Mouse (Mus musculus) liver, embryonic 15.5 days (tissue): ENCODE measurements around the gene Srp54b. TPM values are rescaled to one million over a fixed set of nuclear protein-coding genes. Genes with fewer than 3 reads are reported as not detected.
"Not testable (repeated sequence)": the region's sequence is repeated elsewhere in the genome, so short reads cannot be mapped to it uniquely, and the experiment has no call there.

Experiments used
- ATAC-seq: fragments of 200-750 bp; cut with Nextera tagmentation; 2 replicates; pipeline ENCODE4 v1.8.0; 2017; ENCODE audit warnings: moderate number of reproducible peaks, mild to moderate bottlenecking, moderate library complexity; ENCODE audit not compliant: insufficient read depth
- H3K27ac ChIP-seq: fragments of 300-500 bp; sonication (generic); replicated peaks from 2 replicates; pipeline ENCODE4 v1.5.1; 2015; ENCODE audit warnings: mild to moderate bottlenecking, inconsistent platforms
- H3K27me3 ChIP-seq: fragments of 300-500 bp; sonication (generic); 2 replicates; pipeline ENCODE4 v1.6.1; 2015; ENCODE audit warnings: mild to moderate bottlenecking, inconsistent platforms
- H3K36me3 ChIP-seq: fragments of 300-500 bp; sonication (generic); replicated peaks from 2 replicates; pipeline ENCODE4 v1.6.1; 2015; ENCODE audit warnings: moderate library complexity, mild to moderate bottlenecking, inconsistent platforms
- H3K4me1 ChIP-seq: fragments of 300-500 bp; sonication (generic); replicated peaks from 2 replicates; pipeline ENCODE4 v1.6.1; 2015; ENCODE audit warnings: inconsistent platforms
- H3K4me2 ChIP-seq: fragments of 300-500 bp; sonication (generic); 2 replicates; pipeline ENCODE4 v1.6.1; 2015; ENCODE audit warnings: moderate library complexity, mild to moderate bottlenecking, inconsistent platforms
- H3K4me3 ChIP-seq: fragments of 300-500 bp; sonication (generic); replicated peaks from 2 replicates; pipeline ENCODE4 v1.5.1; 2015; ENCODE audit warnings: mild to moderate bottlenecking, inconsistent platforms
- H3K9ac ChIP-seq: fragments of 300-500 bp; sonication (generic); 2 replicates; pipeline ENCODE4 v1.6.1; 2015; ENCODE audit warnings: moderate library complexity, mild to moderate bottlenecking, inconsistent platforms
- H3K9me3 ChIP-seq: fragments of 300-500 bp; sonication (generic); replicated peaks from 2 replicates; pipeline ENCODE4 v1.6.1; 2016; ENCODE audit warnings: inconsistent platforms
- WGBS: fragments of 180-500 bp; shearing (Covaris S2); methylation state at CpG from one replicate; pipeline ENCODE4 v1.1.7; 2015; ENCODE audit warnings: mixed read lengths; ENCODE audit not compliant: insufficient replicate concordance; 5-methylcytosine and 5-hydroxymethylcytosine counted together
- polyA plus RNA-seq: library from polyadenylated mRNA; unstranded; fragments of >200 nt; fragmentation: Nextera tagmentation; extraction: Ambion mirVana; gene quantifications from 2 replicates; pipeline ENCODE4 v1.2.1, GENCODE M21; 2015

The Srp54b gene
- polyA plus RNA-seq, 1 experiment from 2014 or later = 25.2 TPM

DNA sequence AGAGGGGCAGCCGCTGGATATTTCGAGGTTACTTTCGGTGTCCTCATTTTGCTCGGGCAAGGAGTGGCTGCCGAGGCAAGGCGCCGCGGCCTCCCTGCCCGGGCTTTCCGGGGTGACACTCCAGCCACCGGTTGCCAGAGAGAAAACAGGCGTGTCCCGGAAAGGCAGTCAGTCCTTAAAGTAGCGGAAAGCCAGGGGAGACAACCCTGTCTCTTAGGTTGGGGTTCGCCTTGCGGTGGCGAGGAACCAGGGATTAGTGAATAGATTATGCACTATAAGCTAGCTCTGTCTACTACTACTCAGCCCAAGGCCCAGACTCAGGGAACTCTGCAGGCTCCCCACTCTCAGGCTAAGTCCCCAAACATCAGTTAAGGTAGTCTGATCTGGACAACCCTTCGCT is 44.9 kb downstream of the Srp54b start:
- WGBS = no CpG with 5 or more reads among the region's 18 CpGs
- not testable (repeated sequence) for H3K27me3 ChIP-seq, H3K9me3 ChIP-seq, H3K36me3 ChIP-seq, H3K4me1 ChIP-seq, H3K4me3 ChIP-seq, H3K4me2 ChIP-seq, H3K27ac ChIP-seq, H3K9ac ChIP-seq
- peak; percentile 79 for ATAC-seq

DNA sequence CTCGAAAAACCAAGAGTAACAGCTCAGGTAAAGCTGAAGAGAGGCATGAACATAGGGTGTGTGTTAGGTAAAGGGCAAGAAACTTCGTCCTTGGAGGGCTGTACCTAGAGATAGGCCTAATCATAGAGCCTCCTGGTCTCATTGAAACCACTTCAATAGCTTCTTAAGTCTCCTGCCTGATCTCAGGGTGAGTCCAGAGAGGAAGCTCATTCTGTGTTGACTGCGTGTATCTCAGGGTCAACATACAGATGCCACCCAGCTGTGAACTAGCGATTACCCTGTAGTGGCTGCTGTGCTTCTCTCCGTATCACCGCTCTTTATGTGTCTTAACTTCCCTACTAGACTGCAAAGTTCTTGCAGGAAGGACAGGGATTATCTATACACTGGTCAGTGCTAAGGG is 58.0 kb downstream of the Srp54b start:
- H3K36me3 ChIP-seq, H3K4me1 ChIP-seq, H3K4me2 ChIP-seq, H3K9me3 ChIP-seq, H3K27ac ChIP-seq, H3K9ac ChIP-seq, ATAC-seq, H3K27me3 ChIP-seq, H3K4me3 ChIP-seq: not testable (repeated sequence)
- no CpG with 5 or more reads among the region's 6 CpGs for WGBS

DNA sequence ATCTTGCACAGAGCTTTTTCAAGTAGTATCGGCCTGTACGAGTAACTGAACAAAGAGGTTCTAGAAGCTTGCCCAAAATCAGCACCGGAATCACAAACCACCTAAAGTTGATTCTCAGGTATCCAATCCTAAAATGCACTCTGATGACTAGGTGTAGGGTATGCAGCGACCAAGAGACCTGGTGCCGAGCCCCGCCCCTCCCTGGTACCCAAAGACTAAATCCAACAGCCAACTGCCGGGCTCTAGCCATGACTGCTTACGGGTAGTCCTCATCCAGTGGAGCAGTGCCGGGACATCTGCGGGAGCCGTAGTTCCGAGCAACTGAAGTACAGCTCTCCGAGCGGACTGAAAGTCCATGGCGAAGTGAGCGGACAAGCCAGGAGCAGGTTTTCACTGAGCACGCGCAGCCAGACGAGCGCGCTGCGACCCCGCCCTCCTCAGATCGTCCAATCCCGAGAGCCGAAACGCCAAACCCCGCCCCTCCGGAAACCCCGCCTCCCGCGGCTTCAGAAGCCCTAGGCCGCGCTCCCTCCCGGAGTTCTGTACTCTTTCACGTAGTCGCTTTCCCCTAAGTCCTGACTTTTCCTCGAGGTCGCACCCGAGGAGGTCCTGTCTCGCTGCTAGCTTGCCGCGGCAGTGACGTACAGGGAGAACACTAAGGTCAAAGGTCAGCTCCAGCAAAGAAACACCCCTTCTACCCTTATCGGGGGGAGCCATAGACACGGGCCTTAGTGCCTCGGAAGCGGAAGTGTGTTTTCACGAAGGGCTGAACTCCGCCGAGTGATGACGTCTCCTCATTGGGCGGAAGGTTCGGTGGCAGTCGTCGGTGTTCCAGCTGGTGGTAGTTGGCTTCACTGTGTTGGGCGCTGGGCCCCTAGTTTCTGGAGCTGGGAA is 75.0 kb downstream of the Srp54b start, which contains the start of gene Srp54c:
Gene Srp54c, plus strand, starts transcription at position 543 of the 894 bp plus-strand sequence.
- ATAC-seq = peak; percentile 97
- H3K9ac ChIP-seq = 0 out of 2 replicates have a peak within 1 kb of the TSS, but pooled peaks have one; percentile 40
- 0 out of 2 replicates have a peak within 1 kb of the TSS, but pooled peaks have one; percentile 74 for H3K27ac ChIP-seq
- H3K4me3 ChIP-seq = peak within 1 kb of the TSS; percentile 55
- WGBS = no CpG with 5 or more reads among the region's 57 CpGs
- H3K36me3 ChIP-seq, H3K4me1 ChIP-seq, H3K9me3 ChIP-seq, H3K27me3 ChIP-seq: not testable (repeated sequence)
- peak within 1 kb of the TSS; percentile 45 for H3K4me2 ChIP-seq

DNA sequence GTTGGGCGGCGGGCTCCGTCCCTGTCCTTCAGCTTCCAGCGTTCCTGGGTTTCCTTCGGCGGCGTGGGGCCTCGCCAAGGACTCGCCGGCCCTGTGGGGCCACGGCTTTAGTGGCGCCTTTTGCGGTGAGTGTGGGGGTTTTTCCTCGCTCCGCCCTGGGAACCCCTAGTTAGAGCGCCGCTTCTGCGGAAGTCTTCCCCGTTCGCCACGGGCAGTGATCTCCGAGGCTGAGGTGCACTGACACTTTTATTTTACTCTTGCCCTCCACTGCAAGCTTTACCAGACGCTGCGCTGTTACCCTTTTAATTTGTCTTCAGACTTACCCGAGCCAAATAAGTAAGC is 75.6 kb downstream of the Srp54b start:
- not testable (repeated sequence) for H3K27me3 ChIP-seq, H3K36me3 ChIP-seq, H3K4me1 ChIP-seq, H3K9me3 ChIP-seq
- H3K4me2 ChIP-seq = peak overlapping the region; percentile 45
- peak; percentile 31 for ATAC-seq
- under 1% methylated on average over 12 of the region's 25 CpGs for WGBS
- H3K4me3 ChIP-seq = peak overlapping the region; percentile 55
- H3K27ac ChIP-seq = 0 out of 2 replicates have a peak overlapping the region, but pooled peaks have one; percentile 74
- 0 out of 2 replicates have a peak overlapping the region, but pooled peaks have one; percentile 40 for H3K9ac ChIP-seq

Other genes with a start within 250 kb of the Srp54b start
- not detected in 2 replicates for gene Gm20403, start 168.6 kb upstream of the Srp54b start, polyA plus RNA-seq
- gene Baz1a, start 140.8 kb upstream of the Srp54b start, polyA plus RNA-seq = 28.8 and 32.2 TPM in 2 replicates
- gene 2700097O09Rik, start 75.0 kb upstream of the Srp54b start, polyA plus RNA-seq = 30.8 and 31.5 TPM in 2 replicates
- 70.0 and 77.5 TPM in 2 replicates for gene Srp54a, start 74.8 kb upstream of the Srp54b start, polyA plus RNA-seq
- gene Fam177a, start 30.6 kb upstream of the Srp54b start, polyA plus RNA-seq = 7.6 and 7.8 TPM in 2 replicates
- 0.64 and 0.66 TPM in 2 replicates for gene 1700047I17Rik2, start 44.5 kb downstream of the Srp54b start, polyA plus RNA-seq
- gene Srp54c, start 75.1 kb downstream of the Srp54b start, polyA plus RNA-seq = 27.1 and 31.4 TPM in 2 replicates
- gene 1110008L16Rik, start 144.5 kb downstream of the Srp54b start, polyA plus RNA-seq = 5.9 and 6.1 TPM in 2 replicates
- 4.7 and 4.9 TPM in 2 replicates for gene Ppp2r3c, start 147.9 kb downstream of the Srp54b start, polyA plus RNA-seq
- gene Psma6, start 229.1 kb downstream of the Srp54b start, polyA plus RNA-seq = 185 and 190 TPM in 2 replicates